Mouse (Mus musculus): Measurements from ENCODE around the gene Rbm14.

The Rbm14 gene

GRCm38 (mm10) chr19:4811063-4811908 lies at the start of gene Rbm14, which contains the start of gene Gm21992:
TSS of gene Rbm14 (minus strand) at chr19:4811634.
TSS of gene Gm21992 (minus strand) at chr19:4811612.
- peak; percentile 95 to 97 for DNase-seq

DNA sequence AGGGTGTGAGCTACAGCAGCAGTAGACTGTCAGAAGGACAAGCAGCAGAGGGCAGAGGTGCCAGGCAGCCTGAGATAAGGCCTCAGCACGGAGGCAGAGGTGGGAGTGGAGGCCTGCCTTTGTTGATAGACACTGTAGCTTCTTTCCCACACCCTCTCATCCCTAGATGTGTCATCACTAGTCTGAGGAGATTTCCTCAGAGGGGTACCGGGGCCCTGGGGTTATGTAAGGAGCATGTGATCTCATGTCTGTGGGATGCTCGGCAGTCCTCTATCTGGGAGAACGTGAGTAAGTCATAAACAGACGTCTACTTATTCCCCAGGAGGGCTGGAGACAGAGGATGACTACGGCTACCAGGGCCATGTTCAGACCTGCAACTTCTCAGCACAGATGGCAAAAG lies 47.6 kb upstream of the Rbm14 start:
- DNase-seq = no peak

DNA sequence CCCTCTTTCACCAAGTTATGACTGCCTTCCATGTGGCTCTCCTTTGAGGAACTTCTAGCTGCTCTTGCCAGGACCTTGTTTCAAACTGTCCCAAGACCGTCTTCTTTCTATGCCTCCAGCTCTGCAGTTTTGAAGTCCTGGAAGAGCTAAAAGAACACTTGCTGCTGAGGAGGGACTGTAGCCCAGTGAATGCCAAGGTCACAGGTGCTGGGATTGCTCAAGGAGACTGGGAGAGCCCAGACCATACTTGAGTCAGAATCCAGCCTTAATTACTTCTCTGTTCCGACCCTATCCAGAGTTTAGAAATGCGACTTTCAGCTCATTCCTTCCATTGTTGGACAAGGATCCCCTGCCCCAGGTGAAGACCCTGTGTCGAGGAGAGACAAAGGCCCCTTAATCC lies 44.5 kb upstream of the Rbm14 start:
- no peak for DNase-seq

DNA sequence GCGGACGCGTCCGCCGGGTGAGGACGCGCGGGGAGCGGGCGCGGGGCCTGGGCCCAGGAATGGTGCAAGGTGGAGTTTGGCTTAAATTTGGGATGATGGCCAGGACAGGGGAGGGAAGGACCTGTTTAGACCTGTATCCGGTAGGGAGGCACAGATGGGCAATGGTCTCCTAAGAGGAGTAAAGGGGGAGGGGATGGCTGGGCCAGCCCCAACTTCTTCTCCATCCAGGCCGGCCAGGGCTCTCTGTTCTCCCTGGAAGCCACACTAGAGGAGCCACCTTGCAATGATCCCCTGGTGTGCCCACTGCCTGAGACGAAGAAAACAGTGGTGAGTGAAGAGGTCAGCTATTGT lies 44.0 kb upstream of the Rbm14 start:
- no peak for DNase-seq

DNA sequence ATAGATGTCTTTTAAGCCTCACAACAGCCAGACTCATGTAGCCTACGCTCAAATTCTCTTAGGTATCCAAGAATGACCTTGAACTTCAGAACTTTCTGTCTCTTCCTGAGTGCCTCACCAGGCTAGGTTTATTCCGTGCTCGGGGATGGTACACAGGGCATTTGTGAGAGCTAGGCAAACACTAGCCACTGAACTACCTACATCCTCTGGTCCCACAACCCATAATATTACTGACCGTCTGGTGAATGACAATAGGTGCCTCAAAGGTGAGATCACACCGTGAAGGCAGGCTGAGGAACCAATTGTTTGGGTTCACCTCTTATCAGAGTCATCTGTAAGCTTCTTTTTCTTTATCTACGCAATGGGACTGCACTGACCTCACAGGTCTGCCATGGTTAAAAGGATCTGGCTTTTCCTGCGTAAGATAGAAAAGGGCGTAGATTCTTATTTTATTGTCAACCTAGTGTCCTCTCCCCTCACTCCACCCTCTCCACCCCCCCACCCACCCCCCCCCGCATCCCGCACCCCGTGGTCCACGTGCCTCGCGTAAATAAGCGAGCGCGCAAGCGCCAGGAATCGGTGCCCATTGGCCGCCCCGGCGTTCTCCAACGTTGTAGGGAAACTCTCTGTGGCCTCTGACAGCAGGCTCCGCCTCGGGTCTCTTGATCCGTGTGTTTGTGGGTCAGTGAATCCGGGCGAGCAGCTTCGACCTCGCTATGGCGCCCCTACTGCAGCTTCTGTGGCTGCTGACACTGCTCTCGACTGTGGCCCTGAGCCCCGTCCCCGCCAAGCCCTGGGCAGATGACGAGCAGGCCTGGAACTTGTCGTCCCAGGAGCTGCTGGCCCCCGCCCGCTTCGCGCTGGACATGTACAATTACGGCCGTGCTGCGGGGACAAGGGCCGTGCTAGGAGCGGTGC lies 43.4 kb upstream of the Rbm14 start, which contains the start of gene Ctsf:
TSS of gene Ctsf (plus strand) at position 579 of the 918 bp plus-strand sequence.
- no peak for DNase-seq

GRCm38 (mm10) chr19:4850281-4850680 lies 38.8 kb upstream of the Rbm14 start:
- DNase-seq = no peak

DNA sequence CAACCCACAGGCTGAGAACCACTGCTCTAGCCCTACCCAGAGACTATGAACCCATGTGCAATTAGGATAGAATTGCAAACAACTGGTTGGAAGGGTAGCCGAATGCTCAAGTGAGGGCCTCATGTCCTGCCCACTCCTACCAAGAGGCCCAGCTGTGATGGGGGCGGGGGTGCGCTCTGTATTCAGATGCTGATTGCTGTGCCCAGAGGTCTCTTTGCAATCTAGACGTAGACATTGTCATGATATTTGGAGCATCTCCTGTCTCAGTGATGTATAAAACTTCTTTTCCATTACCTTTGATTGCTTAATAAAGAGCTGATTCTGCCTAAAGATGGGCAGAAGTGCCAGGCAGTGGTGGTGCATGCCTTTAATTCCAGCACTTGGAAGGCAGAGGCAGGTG lies 38.4 kb upstream of the Rbm14 start:
- DNase-seq = no peak

DNA sequence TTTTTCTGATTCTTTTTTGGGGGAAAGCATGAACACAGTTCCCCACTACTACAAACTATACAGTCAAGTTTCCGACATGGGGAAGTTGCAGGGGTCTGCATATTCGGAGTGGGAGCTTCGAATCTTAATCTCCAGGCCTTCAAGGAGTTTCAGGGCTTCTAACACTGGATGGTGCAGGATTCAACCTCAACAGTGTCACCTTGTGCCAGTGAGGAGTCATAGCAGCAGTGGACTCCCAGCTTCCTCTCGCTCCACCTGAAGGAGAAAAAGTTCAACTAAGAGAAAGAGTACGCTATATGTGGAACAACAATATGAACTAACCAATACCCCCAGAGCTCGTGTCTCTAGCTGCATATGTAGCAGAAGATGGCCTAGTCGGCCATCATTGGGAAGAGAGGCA lies 36.1 kb upstream of the Rbm14 start:
- peak; percentile 26 to 30 for DNase-seq

DNA sequence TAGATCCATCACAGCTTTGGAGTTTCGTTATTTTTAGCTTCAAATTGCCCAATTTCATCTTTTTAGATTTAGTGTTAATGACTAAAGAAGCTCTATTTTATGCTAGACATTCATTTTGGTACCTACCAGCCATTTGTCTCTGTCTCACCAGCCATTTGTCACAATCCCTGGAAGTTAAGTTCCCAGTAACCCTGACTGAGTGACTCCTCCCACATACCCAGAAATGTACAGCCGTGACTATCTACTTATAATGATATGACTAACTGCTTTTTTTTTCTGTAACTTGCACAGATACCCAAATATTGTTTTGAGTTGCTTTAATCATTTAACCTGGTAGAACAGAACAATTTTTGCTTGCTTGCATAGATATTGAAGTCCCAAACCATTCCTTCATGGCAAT lies 34.4 kb upstream of the Rbm14 start:
- no peak for DNase-seq

DNA sequence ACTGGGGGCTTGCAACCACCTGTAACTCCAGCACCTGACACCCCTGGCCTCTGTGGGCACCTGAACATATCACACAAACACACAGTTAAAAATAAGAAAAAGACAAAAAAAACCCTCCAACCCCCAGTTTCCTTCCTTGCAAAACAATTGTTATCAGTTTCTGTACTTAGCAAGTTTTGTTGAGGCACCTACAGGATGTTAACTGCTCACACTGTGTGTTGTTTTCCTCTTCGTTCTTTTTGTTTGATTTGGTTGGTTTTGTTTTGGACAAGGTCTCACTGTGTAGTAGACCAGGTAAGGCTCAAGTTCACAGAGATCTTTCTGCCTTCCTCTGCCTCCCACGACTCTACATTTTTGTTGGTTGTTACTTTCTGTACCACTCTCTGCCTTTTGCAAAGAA lies 31.2 kb upstream of the Rbm14 start:
- DNase-seq = no peak

GRCm38 (mm10) chr19:4840848-4841247 lies 29.4 kb upstream of the Rbm14 start:
- DNase-seq = no peak

DNA sequence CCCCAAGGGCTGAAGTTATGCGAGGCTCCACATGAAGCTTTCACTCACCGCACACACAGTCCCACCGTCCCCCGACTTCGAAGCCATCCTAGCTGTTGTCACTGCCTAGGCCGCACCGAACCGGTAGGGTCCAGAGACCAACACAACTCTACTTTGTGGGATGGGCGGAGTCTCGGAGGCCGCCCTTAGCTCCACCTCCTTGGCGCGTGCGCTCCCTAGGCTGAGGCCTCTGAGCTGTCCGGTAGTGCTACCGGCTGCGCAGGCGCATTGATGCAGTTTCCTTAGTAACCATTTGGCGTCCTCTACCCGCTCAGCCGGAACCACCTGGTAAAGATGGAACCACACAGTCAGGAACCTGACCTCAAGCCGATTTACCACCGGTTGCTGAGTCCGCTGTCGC lies 27.7 kb upstream of the Rbm14 start, which contains the start of the genes Ccs and Ccdc87:
TSS of gene Ccs (minus strand) at position 184 of the 400 bp plus-strand sequence.
TSS of gene Ccdc87 (plus strand) at position 218 of the 400 bp plus-strand sequence.
- DNase-seq = peak; percentile 91 to 95

DNA sequence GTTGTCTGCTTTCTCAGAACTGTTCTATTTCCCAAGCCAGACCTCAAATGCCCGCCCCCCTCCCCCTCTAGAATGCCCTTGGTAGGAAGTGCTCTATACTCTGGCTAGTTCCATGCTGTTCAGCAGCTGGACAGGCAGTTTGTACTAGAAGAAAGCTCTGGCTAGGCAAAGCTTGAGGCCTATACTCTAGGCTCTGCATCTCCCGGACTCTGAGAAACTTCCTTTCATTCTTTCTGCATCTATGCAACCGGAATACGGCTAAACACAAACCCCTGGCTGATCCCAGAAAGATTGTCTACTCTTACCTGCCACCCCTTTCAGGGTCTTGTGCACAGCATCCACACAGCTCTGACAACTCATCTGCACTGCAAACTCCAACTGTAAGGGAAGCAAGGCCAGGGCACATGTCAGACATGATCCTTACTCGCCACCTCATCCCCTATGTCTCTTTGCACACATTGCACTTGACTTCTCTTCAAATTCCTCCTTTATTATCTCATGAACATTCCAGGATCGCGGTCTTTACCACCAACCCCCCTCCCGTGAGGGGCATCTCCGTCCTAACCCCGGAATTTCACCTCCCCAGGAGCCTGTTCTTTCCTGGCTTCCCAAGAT lies 27.2 kb upstream of the Rbm14 start:
- DNase-seq = no peak

DNA sequence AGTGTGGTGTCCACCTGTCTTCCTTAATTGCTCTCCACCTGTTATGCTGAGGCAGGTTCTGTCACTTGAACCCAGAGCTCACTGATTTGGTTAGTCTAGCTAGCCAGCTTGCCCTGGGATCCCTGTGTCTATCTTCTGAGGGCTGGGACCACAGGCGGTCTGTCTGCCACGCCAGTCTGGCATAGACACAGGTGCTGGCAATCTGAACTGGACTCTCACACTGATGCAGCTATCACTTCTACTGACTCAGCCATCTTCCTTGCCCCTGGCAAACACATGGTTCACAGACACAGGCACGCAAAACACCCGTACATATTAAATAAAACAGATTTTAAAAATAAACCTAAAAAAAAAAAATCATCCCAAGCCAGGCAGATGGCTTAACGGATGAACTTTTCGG lies 25.6 kb upstream of the Rbm14 start:
- DNase-seq = no peak

GRCm38 (mm10) chr19:4836096-4836495 lies 24.7 kb upstream of the Rbm14 start:
- DNase-seq = no peak

DNA sequence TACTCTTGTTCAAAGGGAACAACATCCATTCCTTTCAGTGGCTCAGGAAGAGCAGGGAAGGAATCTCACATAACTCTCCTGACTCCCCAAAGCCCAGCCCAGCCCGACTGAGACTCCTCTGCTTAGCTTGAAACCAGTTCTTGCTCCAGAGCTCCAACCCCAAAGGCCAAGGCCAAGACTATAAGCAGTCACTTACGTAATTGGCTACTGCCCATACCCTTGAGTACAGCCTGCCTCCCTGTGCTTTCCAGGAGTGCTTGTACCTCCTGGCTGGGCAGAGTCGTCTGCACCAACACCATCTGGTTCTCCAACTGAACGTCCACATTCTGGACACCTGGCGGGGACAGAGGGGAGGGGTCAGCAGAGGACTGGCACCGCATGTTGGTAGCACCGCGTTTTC lies 22.5 kb upstream of the Rbm14 start:
- DNase-seq = no peak

DNA sequence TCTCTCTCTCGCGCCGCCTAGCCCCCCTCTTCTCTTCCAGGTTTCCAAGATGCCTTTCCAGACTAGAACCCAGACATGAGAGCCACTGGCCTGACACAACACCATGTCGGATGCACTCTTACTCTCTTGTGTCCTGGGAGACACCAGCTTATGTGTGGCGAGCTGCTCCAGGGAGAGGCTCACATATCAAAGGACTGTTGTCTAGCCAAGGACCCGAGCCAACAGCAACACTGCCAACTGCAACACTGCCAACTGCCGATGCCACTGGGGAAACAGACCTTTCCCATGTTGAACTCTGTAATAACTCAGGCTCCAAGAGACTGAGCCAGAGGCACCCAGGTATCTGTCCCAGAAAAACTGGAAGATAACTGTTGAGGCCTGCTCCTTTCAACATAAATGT lies 17.7 kb upstream of the Rbm14 start:
- no peak for DNase-seq

DNA sequence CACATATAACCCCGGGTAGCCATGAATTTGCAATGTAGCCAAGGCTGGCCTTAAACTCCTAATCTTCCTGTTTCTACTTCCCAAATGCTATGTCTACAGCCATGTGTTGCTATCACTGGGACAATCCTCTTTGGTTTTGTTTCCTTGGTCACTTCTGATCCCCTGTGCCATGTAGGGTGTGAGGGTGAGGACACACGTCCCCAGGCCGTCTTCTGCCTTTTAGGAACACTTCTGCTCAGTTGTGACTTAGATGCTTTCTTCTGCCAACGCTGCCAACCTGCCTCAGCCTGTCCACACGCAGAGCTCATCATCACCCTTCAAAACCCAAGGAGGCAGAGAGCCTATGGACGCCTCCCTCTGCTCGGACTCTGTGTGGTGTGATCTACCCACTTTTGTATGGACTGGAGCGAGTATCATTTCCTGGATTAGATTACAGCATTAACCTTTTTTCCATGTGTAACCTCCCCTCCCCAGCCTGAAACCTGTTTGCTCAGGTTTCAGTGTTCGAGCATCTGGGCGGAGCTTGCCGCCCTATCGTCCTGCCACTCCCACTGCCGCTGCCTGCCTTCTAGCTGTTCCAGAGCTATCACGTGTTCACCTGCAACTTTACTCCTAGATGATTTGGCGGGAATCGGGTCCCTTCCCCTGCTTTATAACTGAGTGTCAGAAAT lies 17.1 kb upstream of the Rbm14 start:
- no peak for DNase-seq

GRCm38 (mm10) chr19:4820678-4821303 lies 9.4 kb upstream of the Rbm14 start:
- no peak for DNase-seq

GRCm38 (mm10) chr19:4817182-4817835 lies 5.9 kb upstream of the Rbm14 start:
- DNase-seq = no peak

GRCm38 (mm10) chr19:4813015-4813414 lies 1.6 kb upstream of the Rbm14 start:
- peak; percentile 18 to 47 for DNase-seq
